Mouse (Mus musculus) ES-CJ7 (cell line): ENCODE results near the gene Tfr2.
A peak's percentile ranks its signal among the peaks of the same experiment; 100 is the strongest.

Experiments
- DNase-seq: peaks from one replicate; pipeline ENCODE4 v3.0.0; 2011; ENCODE audit warnings: low read depth, low spot score

Tfr2 gene

DNA sequence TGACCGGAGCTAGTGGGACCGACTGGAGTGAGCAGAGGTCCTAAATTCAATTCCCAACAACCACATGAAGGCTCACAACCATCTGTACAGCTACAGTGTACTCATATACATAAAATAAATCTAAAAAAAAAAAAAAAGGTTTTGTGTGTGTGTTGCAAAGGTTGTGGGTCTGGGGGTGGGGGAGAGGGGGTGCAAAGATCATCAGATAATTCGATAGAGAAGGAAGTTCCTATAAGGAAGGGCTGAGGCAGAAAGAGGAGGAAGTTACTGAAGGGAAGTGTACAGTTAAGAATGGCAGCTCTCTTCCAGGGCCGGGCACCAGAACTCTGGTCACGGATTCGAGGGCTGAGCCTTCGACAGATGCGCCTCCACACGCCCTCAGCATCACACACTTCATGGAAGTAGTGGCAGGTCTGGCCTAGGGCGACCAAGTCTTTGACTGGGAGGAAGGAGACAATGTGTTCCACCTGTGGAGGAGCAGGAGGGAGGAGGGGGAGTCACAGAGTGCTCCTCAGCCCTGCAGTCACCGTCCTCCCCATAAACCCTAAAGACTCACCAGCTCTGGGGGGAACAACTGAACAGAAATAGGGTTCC lies 54.4 kb downstream of the Tfr2 start:
- DNase-seq, result no peak

DNA sequence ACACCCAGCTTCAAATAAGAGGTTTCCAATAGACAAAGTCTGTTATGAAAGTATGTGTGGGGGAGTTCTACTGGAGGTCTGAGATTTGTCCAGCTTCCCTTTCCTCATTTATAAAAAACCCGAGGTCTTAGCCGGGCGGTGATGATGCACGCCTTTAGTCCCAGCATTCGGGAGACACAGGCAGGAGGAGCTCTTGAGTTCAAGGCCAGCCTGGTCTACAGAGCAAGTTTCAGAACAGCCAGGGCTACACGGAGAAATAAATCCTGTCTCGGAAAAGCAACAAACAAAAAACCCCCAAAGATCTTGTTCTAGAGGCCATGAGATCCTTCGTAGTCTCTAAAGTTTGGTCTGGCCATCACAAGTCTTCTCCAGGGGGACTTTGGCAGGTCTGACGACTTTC lies 58.4 kb downstream of the Tfr2 start:
- DNase-seq, result peak; percentile 49

DNA sequence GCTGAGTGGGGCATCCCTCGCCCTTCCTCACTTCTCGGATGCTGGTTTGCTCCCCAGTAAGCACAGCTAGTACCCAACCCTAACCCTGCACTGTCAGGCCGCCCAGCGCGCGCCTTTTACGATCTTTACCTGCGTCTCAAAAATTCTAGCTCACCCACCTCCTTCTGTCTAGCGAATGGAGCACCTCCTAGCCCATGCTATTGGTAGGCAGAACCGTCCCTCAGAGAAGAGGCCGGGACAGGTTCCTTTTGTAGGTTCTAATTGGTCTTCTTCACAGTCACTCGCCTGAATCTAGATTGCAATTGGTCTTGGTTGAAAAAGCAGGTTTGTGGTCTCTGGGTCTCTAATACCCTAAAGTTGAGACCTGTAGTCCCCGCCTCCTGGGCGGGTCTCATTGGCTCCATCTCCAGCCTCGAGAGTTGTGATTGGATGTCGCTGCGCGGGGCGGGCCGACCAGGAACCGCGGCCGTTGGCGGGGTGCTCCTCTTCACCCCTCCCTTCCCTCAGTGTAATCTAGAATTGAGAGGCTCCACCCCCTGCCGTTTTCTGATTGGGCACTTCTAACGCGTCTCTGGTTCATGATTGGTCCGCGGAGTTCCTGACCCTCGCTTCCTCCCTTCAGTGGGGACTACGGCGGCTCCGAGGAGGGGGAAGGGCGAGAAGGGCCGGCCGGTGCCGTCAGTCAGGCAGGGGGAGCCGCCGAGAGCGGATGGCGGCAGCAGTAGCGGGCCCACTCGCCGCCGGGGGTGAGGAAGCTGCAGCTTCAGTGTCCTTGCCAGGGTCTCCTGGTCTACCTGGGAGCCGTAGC lies 59.1 kb downstream of the Tfr2 start, which contains the start of the genes Fbxo24, Lrch4 and Gm20605:
Gene Fbxo24 (minus strand): TSS at position 505 of the 808 bp plus-strand sequence.
Gene Lrch4 (plus strand): TSS at position 624 of the 808 bp plus-strand sequence.
Gene Gm20605 (plus strand): TSS at position 678 of the 808 bp plus-strand sequence.
- DNase-seq, result peak; percentile 100

DNA sequence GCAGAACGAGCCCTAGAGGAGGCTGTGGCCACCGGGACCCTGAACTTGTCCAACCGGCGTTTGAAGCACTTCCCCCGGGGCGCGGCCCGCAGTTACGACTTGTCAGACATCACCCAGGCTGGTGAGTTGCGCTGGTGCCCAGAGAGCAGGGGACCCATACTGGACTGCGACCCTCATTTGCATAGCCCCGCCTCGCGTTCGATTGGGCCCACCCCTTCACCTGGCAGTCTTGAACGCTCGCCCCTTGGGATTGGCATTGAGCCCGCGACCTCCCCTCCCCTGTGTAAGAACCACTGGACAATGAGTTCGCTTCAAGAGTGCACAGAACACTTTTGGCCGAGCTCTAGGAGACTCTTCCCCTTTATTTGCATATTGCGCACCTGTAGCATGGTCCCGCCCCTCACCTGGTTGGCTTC lies 59.7 kb downstream of the Tfr2 start:
- peak; percentile 79 for DNase-seq

DNA sequence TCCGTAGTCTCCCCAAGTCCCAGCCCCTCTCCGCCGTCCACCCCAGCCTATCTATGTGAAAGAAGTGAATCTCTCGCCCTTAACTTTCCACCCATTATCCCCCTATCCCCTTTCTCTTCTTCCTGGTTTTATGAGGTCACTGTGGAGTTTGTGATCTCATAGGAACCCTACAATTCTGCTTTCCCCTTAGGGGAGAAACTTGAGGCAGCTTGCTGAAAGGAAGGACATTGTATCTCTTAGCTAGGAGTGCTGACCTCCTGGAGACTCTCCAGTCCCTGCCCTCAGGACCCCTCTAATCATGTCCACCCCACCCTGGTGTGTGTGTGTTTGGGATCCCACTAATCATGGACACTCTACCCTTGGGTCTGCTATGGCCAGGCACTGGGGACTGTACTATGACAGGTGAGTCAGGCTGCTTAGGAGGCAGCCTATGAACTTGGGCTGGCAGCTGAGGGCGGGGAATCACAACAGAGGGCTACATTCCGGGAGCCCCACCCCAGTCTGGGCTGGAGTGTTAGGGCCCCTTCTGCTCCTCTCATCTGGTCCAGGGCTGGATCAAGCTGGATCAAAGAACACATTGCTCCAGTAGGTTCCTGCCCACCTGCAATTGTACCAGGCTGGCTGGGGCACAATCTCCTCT lies 60.4 kb downstream of the Tfr2 start:
- peak; percentile 91 for DNase-seq

DNA sequence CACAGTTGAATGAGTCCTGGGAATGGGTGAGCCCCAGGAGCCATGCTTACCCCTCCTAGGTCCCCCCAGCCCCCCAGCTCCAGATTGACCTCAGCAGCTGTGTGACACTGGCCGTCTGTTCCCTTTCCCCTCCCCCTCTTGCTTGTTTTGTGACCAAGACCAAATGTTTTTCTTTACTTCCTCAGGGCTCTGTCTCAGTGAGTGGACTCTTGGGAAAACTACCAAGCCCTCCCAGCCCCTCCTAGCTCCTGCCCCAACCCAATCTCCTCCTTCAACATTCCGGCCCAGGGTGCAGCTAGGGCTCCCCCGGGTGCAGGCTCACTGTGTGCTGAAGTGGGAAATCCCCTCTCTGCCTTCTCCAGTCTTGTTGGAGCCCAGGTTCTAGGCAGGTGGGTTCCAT lies 61.0 kb downstream of the Tfr2 start:
- peak; percentile 53 for DNase-seq

DNA sequence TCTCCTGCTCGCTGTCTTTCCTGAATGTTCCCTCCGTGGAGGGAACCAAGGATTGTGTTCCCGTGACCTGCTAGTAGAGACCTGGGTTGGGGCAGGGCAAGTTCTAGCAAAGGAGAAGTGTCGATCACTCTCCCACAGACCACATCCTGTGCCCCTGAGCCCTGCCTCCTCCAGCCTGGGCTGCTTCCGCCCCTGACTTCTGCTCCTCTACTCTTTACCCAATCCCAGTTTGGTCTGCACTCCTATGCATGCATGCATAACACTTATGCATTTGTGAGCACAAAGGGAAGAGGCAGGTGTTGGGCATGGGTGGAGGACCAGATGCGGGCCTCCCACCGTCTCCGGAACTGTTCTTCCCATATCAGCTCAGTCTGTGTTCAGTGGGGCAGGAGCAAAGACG lies 61.5 kb downstream of the Tfr2 start:
- peak; percentile 96 for DNase-seq

DNA sequence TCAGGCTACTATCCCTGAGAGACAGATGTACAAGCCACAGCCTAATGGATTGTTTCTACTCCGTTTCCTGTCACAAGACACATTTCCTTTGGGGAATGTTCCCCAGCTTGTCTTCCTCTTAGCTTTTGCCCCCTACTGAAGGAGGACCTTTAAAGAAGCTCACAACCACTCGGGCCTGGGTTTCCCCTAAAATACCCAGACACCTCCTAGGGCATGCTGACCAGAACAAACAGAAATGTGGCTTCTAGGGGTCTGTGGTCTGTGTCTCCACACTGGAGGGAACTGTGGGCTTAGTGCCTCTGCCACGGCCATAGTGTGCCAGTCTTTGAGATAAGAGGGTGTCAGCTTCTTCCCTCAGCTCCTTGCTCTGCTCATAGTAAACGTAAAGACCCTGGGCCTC lies 62.0 kb downstream of the Tfr2 start:
- DNase-seq, result no peak

DNA sequence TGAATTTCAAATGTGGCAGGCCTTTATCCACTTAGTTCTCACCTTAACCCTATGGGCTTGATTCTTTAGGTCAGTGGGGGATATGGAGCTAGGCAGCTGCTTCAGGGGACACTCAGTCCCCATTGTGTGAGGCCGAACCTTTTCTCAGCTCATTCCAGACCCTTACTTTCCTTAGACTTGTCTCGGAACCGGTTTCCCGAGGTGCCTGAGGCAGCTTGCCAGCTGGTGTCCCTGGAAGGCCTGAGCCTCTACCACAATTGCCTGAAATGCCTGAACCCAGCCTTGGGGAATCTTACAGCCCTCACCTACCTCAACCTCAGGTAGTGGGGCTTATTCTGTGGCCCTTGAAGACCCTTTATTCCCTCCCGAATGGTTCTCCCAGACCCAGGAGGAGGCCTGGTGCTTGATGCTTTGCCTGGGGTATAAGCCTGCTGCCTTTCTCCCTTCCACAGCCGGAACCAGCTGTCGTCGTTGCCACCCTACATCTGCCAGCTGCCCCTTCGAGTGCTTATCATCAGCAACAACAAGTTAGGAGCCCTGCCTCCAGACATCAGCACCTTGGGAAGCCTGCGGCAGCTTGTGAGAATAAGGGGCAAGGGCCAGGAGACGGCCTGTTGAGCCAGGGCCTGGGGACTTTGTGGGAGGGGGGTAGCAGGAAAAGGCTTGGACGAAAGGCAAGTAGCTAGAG lies 63.9 kb downstream of the Tfr2 start:
- DNase-seq, result no peak
